Mouse (Mus musculus) embryo, embryonic 10 days (tissue): ENCODE data around the gene Col5a1.

Experiments
- DNase-seq: peaks from one replicate; pipeline ENCODE4 v3.0.0-alpha.2; 2015; ENCODE audit warnings: low spot score

Gene Col5a1

GRCm38 (mm10) chr2:27975786-27976185 lies 89.6 kb downstream of the Col5a1 start:
- no peak for DNase-seq

- DNase-seq: no peak
Observed at GRCm38 (mm10) chr2:27976512-27976911, 90.3 kb downstream of the Col5a1 start.

- DNase-seq: no peak
Observed at GRCm38 (mm10) chr2:27981066-27981465, 94.8 kb downstream of the Col5a1 start.

- no peak for DNase-seq
Observed at GRCm38 (mm10) chr2:27981621-27982535, 95.7 kb downstream of the Col5a1 start.

- DNase-seq: no peak
Observed at GRCm38 (mm10) chr2:27983093-27983492, 96.9 kb downstream of the Col5a1 start.

GRCm38 (mm10) chr2:27983884-27984283 lies 97.7 kb downstream of the Col5a1 start:
- DNase-seq: peak; percentile 65

- DNase-seq: no peak
Observed at GRCm38 (mm10) chr2:27986751-27987150, 100.5 kb downstream of the Col5a1 start.

GRCm38 (mm10) chr2:27990430-27991211 lies 104.4 kb downstream of the Col5a1 start:
- no peak for DNase-seq

GRCm38 (mm10) chr2:27993416-27993815 lies 107.2 kb downstream of the Col5a1 start:
- no peak for DNase-seq

GRCm38 (mm10) chr2:27999996-28000583 lies 113.9 kb downstream of the Col5a1 start:
- DNase-seq: no peak

GRCm38 (mm10) chr2:28000660-28001059 lies 114.4 kb downstream of the Col5a1 start:
- DNase-seq: no peak

- DNase-seq: no peak
Observed at GRCm38 (mm10) chr2:28001206-28001605, 115.0 kb downstream of the Col5a1 start.

- DNase-seq: no peak
Observed at GRCm38 (mm10) chr2:28005187-28005586, 119.0 kb downstream of the Col5a1 start.

GRCm38 (mm10) chr2:28008261-28008660 lies 122.0 kb downstream of the Col5a1 start:
- DNase-seq: no peak

GRCm38 (mm10) chr2:28012367-28012766 lies 126.1 kb downstream of the Col5a1 start:
- DNase-seq: no peak

- no peak for DNase-seq
Observed at GRCm38 (mm10) chr2:28014778-28015177, 128.6 kb downstream of the Col5a1 start.

GRCm38 (mm10) chr2:28024416-28024815 lies 138.2 kb downstream of the Col5a1 start:
- DNase-seq: no peak

- DNase-seq: no peak
Observed at GRCm38 (mm10) chr2:28025776-28026175, 139.6 kb downstream of the Col5a1 start.

GRCm38 (mm10) chr2:28031860-28032259 lies 145.6 kb downstream of the Col5a1 start:
- DNase-seq: no peak

GRCm38 (mm10) chr2:28032469-28032868 lies 146.2 kb downstream of the Col5a1 start:
- no peak for DNase-seq

GRCm38 (mm10) chr2:28034011-28034710 lies 147.9 kb downstream of the Col5a1 start:
- DNase-seq: no peak

- DNase-seq: no peak
Observed at GRCm38 (mm10) chr2:28036788-28037187, 150.6 kb downstream of the Col5a1 start.
